Mouse (Mus musculus): ENCODE data around the gene Ctdsp1.
A peak's percentile ranks its signal among the peaks of the same experiment; 100 is the strongest.

GRCm38 (mm10) chr1:74361812-74362211 lies 29.5 kb upstream of the Ctdsp1 start, which contains the start of gene Catip:
- peak; percentile 38; the same call in 1 of the 2 replicates for TF ChIP-seq CTCF (IDR thresholded peaks at IDR 0.05; ENCODE audit: low read depth, low read length)
- TF ChIP-seq GATA1 (IDR thresholded peaks at IDR 0.05; ENCODE audit: borderline replicate concordance, low read length): no peak
